Mouse (Mus musculus): ENCODE data around the gene 1700028K03Rik. TPM values are rescaled to one million over a fixed set of nuclear protein-coding genes. Genes with fewer than 3 reads are reported as not detected.
A peak's percentile ranks its signal among the peaks of the same experiment; 100 is the strongest.

1700028K03Rik gene
- total and polyA plus RNA-seq, 2 experiments from 2014 or later, result 0.16 TPM

DNA sequence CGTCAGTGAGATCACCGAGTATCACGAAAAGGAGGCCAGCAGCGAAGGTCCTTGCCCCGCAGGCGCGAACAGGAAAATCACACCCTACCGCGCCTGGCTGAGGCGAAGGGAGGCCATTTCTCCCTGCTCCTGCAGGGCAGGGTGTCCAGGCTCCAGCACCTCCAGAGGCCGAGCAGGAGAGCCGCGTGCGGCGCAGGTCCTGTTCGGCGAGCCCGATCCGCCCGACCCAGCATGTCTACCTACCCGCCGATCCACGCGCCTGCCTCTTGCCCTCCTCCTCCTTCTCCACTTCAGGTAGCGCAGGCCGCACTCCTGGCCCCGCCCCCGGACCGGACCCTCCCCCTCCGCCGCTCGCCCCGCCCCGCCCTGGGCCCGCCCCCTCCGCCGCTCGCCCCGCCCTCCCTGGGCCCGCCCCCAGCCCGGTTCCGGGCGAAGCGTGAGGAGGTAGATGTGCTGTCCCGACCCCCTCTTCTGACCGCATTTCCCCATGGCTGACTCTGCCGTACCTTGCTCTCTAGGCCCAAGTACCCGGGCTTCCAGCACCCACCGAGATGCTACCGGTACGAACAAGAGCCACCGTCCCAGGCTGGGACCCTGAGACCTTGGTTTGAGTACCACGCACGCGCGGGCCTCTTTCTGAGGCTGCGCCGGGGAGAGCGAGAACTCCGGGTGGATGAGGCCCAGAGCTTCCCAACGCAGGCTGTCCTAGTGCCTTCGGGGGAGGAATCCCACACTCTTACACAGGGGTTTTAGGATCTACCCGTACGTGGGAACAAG is 63.0 kb downstream of the 1700028K03Rik start, which contains the start of the genes Rpap2 and Glmn:
TSS of gene Rpap2 (plus strand) at position 73 of the 777 bp plus-strand sequence.
TSS of gene Glmn (minus strand) at position 588 of the 777 bp plus-strand sequence.
- no peaks in the 10 kb centered on the region for H3K9me3 ChIP-seq (ENCODE audit: low read length)
- H3K9ac ChIP-seq (replicated peaks; ENCODE audit: low read length, poor library complexity, severe bottlenecking), result peak within 1 kb of the TSS; percentile 73
- H3K4me2 ChIP-seq (ENCODE audit: low read depth, low read length, poor library complexity, severe bottlenecking), result peak within 1 kb of the TSS; percentile 57
- TF ChIP-seq CTCF (IDR thresholded peaks at IDR 0.05), result no peak
- peak within 1 kb of the TSS; percentile 75 for H3K4me3 ChIP-seq (ENCODE audit: low read depth, low read length)
- peak; percentile 96 for ATAC-seq (ENCODE audit: low FRiP score)
- H3K27me3 ChIP-seq (ENCODE audit: insufficient read depth, low read length), result no peaks in the 10 kb centered on the region
- H3K4me1 ChIP-seq (ENCODE audit: insufficient read depth, low read length), result no peaks in the 10 kb centered on the region
- H3K36me3 ChIP-seq (ENCODE audit: insufficient read depth, low read length), result 0 out of 2 replicates have a peak, but pooled peaks cover 3% of the 10 kb centered on the region
- DNase-seq (ENCODE audit: low spot score), result peak; percentile 89
- H3K27ac ChIP-seq (ENCODE audit: low read depth, low read length), result peak within 1 kb of the TSS; percentile 88
- under 1% methylated on average over 42 of the region's 64 CpGs for WGBS

- Histone ChIP-seq H3K27ac (ENCODE audit: low read depth, low read length) (peak overlapping the region; percentile 88; the same call in 1 of the 2 replicates), H3K4me2 (ENCODE audit: low read depth, low read length, poor library complexity, severe bottlenecking) (peak overlapping the region; percentile 57), H3K4me3 (ENCODE audit: low read depth, low read length) (peak overlapping the region; percentile 75), H3K9me3 (ENCODE audit: low read length) (no peaks in the 10 kb centered on the region), H3K27me3 (ENCODE audit: insufficient read depth, low read length) (no peaks in the 10 kb centered on the region), H3K36me3 (ENCODE audit: insufficient read depth, low read length) (peaks cover 7% of the 10 kb centered on the region; the same call in 1 of the 2 replicates), H3K9ac (replicated peaks; ENCODE audit: low read length, poor library complexity, severe bottlenecking) (0 out of 2 replicates have a peak overlapping the region, but pooled peaks have one; percentile 73), H3K4me1 (ENCODE audit: insufficient read depth, low read length) (no peaks in the 10 kb centered on the region)
- 23% methylated on average over 4 of the region's 4 CpGs for WGBS
- DNase-seq (ENCODE audit: low spot score) (no peak), ATAC-seq (ENCODE audit: low FRiP score) (no peak)
- no peak for TF ChIP-seq CTCF (IDR thresholded peaks at IDR 0.05)
Measured at GRCm38 (mm10) chr5:107598380-107598779, 63.9 kb downstream of the 1700028K03Rik start.

Other genes with a start within 250 kb of the 1700028K03Rik start
- gene Tgfbr3, start 245.1 kb upstream of the 1700028K03Rik start, total RNA-seq (2014; rRNA removed), result 13.8 and 16.7 TPM in 2 replicates
- 4.0 and 4.3 TPM in 2 replicates for gene Tgfbr3, start 245.1 kb upstream of the 1700028K03Rik start, polyA plus RNA-seq (2015; fragmentation: Nextera tagmentation; extraction: Ambion mirVana)
- gene Brdt, start 203.6 kb upstream of the 1700028K03Rik start, total RNA-seq (2014; rRNA removed), result 3.4 and 3.9 TPM in 2 replicates
- 4.0 and 4.4 TPM in 2 replicates for gene Brdt, start 203.6 kb upstream of the 1700028K03Rik start, polyA plus RNA-seq (2015; fragmentation: Nextera tagmentation; extraction: Ambion mirVana)
- gene Ephx4, start 132.0 kb upstream of the 1700028K03Rik start, total RNA-seq (2014; rRNA removed), result 3.2 and 3.4 TPM in 2 replicates
- 3.6 and 3.8 TPM in 2 replicates for gene Ephx4, start 132.0 kb upstream of the 1700028K03Rik start, polyA plus RNA-seq (2015; fragmentation: Nextera tagmentation; extraction: Ambion mirVana)
- 0.14 TPM in 1 of 2 replicates, not detected in the other for gene Lpcat2b, start 103.2 kb upstream of the 1700028K03Rik start, total RNA-seq (2014; rRNA removed)
- not detected in 2 replicates for gene Lpcat2b, start 103.2 kb upstream of the 1700028K03Rik start, polyA plus RNA-seq (2015; fragmentation: Nextera tagmentation; extraction: Ambion mirVana)
- 38.9 and 43.9 TPM in 2 replicates for gene Btbd8, start 96.7 kb upstream of the 1700028K03Rik start, total RNA-seq (2014; rRNA removed)
- 23.5 and 24.9 TPM in 2 replicates for gene Btbd8, start 96.7 kb upstream of the 1700028K03Rik start, polyA plus RNA-seq (2015; fragmentation: Nextera tagmentation; extraction: Ambion mirVana)
- 0.66 and 3.4 TPM in 2 replicates for gene Gm42669, start 27.1 kb upstream of the 1700028K03Rik start, total RNA-seq (2014; rRNA removed)
- 0.28 and 0.72 TPM in 2 replicates for gene Gm42669, start 27.1 kb upstream of the 1700028K03Rik start, polyA plus RNA-seq (2015; fragmentation: Nextera tagmentation; extraction: Ambion mirVana)
- gene Rpap2, start 62.7 kb downstream of the 1700028K03Rik start, total RNA-seq (2014; rRNA removed), result 15.5 and 17.5 TPM in 2 replicates
- 21.4 and 25.2 TPM in 2 replicates for gene Rpap2, start 62.7 kb downstream of the 1700028K03Rik start, polyA plus RNA-seq (2015; fragmentation: Nextera tagmentation; extraction: Ambion mirVana)
- gene Glmn, start 63.2 kb downstream of the 1700028K03Rik start, total RNA-seq (2014; rRNA removed), result 10.7 and 20.0 TPM in 2 replicates
- gene Glmn, start 63.2 kb downstream of the 1700028K03Rik start, polyA plus RNA-seq (2015; fragmentation: Nextera tagmentation; extraction: Ambion mirVana), result 36.1 and 39.8 TPM in 2 replicates
- 0.05 TPM in 1 of 2 replicates, not detected in the other for gene Gfi1, start 191.3 kb downstream of the 1700028K03Rik start, total RNA-seq (2014; rRNA removed)
- gene Gfi1, start 191.3 kb downstream of the 1700028K03Rik start, polyA plus RNA-seq (2015; fragmentation: Nextera tagmentation; extraction: Ambion mirVana), result not detected in 2 replicates

All from midbrain, postnatal 0 days (tissue).